Mouse (Mus musculus) midbrain, embryonic 11.5 days (tissue): ENCODE measurements around the gene Eif4g3. TPM values are rescaled to one million over a fixed set of nuclear protein-coding genes. Genes with fewer than 3 reads are reported as not detected.

Source experiments
- microRNA-seq: library from miRNA; unstranded; fragments of <30 nt; microRNA quantifications from one replicate; pipeline ENCODE4, GENCODE M21; 2017
- polyA plus RNA-seq: library from polyadenylated mRNA; unstranded; fragments of >200 nt; fragmentation: Nextera tagmentation; extraction: Ambion mirVana; gene quantifications from 2 replicates; pipeline ENCODE4 v1.2.1, GENCODE M21; 2014

The Eif4g3 gene
- polyA plus RNA-seq, 1 experiment from 2014 or later = 41.9 TPM

Small RNAs within 50 kb of the gene (microRNA-seq; reads per million reads assigned to microRNA genes)
- gene Mir6399 = 3.4 reads per million, percentile 16 among the genes with 10 or more reads in this experiment

Other genes with a start within 250 kb of the Eif4g3 start
- gene Alpl, start 196.6 kb upstream of the Eif4g3 start, polyA plus RNA-seq = 23.7 and 24.5 TPM in 2 replicates
- gene Ece1, start 130.8 kb upstream of the Eif4g3 start, polyA plus RNA-seq = 26.6 and 27.5 TPM in 2 replicates
- gene Hp1bp3, start 223.3 kb downstream of the Eif4g3 start, polyA plus RNA-seq = 182 and 198 TPM in 2 replicates